Mouse (Mus musculus): ENCODE measurements at regions not wholly inside any gene's neighbourhood (a gene's known extent, or its start where the extent isn't known, plus 50 kb on each side); places are given as distances from the start of the nearest gene placed in this dataset.

DNA sequence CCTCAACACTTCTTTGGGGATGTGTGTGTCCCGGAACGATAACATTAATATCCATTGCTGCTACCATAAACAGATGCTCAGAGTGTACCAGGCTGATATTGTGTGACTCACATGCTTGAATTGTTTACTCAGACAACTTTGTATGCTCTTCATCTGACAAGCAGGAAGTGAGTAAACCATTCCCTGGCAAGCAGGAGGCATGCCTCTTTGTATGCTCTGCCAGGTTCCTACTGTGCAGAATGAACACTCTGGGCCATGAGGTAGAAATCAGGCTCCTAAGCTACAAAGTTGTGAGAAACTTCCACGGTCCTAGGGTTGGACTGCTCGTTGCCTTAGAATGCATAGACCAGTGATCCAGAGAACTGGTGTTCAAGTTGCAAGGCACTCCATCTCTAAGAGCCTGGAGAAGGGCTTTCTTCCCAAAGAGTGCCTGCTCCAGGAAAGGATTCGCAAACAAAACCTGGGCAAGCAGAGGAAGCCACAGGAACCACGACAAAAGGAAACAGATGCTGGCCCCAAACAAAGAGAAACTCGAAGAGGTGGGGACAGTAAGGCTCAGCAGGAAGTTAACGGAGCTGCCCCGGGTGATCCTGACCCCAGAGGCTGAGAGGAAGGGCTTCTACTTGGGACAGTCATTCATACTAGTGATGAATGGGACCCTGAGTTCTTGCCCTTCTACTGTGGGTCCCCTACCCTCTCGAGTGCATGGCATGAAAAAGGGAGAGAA is 53.2 kb upstream of the Slc22a23 start:
- Histone ChIP-seq H3K27ac (replicated peaks) (no peak overlapping the region), H3K9ac (ENCODE audit: low read length) (no peak overlapping the region), H3K4me2 (replicated peaks; ENCODE audit: low read depth) (no peak overlapping the region), H3K9me3 (ENCODE audit: control insufficient read depth, low read length) (no peaks in the 10 kb centered on the region), H3K4me3 (ENCODE audit: low read depth, low read length) (no peak overlapping the region), H3K36me3 (ENCODE audit: control insufficient read depth, insufficient read depth, low read length) (no peaks in the 10 kb centered on the region), H3K4me1 (replicated peaks; ENCODE audit: control insufficient read depth, insufficient read depth) (no peaks in the 10 kb centered on the region), H3K27me3 (ENCODE audit: control insufficient read depth, insufficient read depth, low read length) (no peaks in the 10 kb centered on the region)
- ATAC-seq (ENCODE audit: low FRiP score, low TSS enrichment) (no peak), DNase-seq (ENCODE audit: low spot score) (no peak)
- 37% methylated on average over 10 of the region's 10 CpGs for WGBS
- TF ChIP-seq CTCF (IDR thresholded peaks at IDR 0.05; ENCODE audit: low read depth) (no peak), EP300 (optimal IDR thresholded peaks at IDR 0.05) (no peak)

GRCm38 (mm10) chr13:34395504-34395903 is 50.5 kb upstream of the Slc22a23 start:
- Histone ChIP-seq H3K4me3 (ENCODE audit: low read depth, low read length) (no peak overlapping the region), H3K9ac (ENCODE audit: low read length) (no peak overlapping the region), H3K4me2 (replicated peaks; ENCODE audit: low read depth) (no peak overlapping the region), H3K27me3 (ENCODE audit: control insufficient read depth, insufficient read depth, low read length) (no peaks in the 10 kb centered on the region), H3K9me3 (ENCODE audit: control insufficient read depth, low read length) (no peaks in the 10 kb centered on the region), H3K27ac (replicated peaks) (no peak overlapping the region), H3K4me1 (replicated peaks; ENCODE audit: control insufficient read depth, insufficient read depth) (no peaks in the 10 kb centered on the region), H3K36me3 (ENCODE audit: control insufficient read depth, insufficient read depth, low read length) (no peaks in the 10 kb centered on the region)
- DNase-seq (ENCODE audit: low spot score) (no peak), ATAC-seq (ENCODE audit: low FRiP score, low TSS enrichment) (no peak)
- no peak for TF ChIP-seq CTCF (IDR thresholded peaks at IDR 0.05; ENCODE audit: low read depth)
- no peak for TF ChIP-seq EP300 (optimal IDR thresholded peaks at IDR 0.05)

- Histone ChIP-seq H3K9ac (ENCODE audit: low read length) (no peak overlapping the region), H3K4me3 (ENCODE audit: low read depth, low read length) (no peak overlapping the region), H3K27me3 (ENCODE audit: control insufficient read depth, insufficient read depth, low read length) (no peaks in the 10 kb centered on the region), H3K4me2 (replicated peaks; ENCODE audit: low read depth) (no peak overlapping the region), H3K9me3 (ENCODE audit: control insufficient read depth, low read length) (no peaks in the 10 kb centered on the region), H3K4me1 (replicated peaks; ENCODE audit: control insufficient read depth, insufficient read depth) (no peaks in the 10 kb centered on the region), H3K27ac (replicated peaks) (no peak overlapping the region), H3K36me3 (ENCODE audit: control insufficient read depth, insufficient read depth, low read length) (no peaks in the 10 kb centered on the region)
- DNase-seq (ENCODE audit: low spot score) (no peak), ATAC-seq (ENCODE audit: low FRiP score, low TSS enrichment) (no peak)
- WGBS = 41% methylated on average over 1 of the region's 1 CpGs
- TF ChIP-seq CTCF (IDR thresholded peaks at IDR 0.05; ENCODE audit: low read depth) = no peak
Observed at GRCm38 (mm10) chr13:34395010-34395409, 50.0 kb upstream of the Slc22a23 start.

Measured in stomach, postnatal 0 days (tissue).